Mouse (Mus musculus) heart, postnatal 0 days (tissue): ENCODE measurements at regions not wholly inside any gene's neighbourhood (a gene's known extent, or its start where the extent isn't known, plus 50 kb on each side); places are given as distances from the start of the nearest gene placed in this dataset.
"Not testable (repeated sequence)": the region's sequence is repeated elsewhere in the genome, so short reads cannot be mapped to it uniquely, and the experiment has no call there.

Experiments
- ATAC-seq: fragments of 200-750 bp; cut with Nextera tagmentation; 2 replicates; pipeline ENCODE4 v1.8.0; 2017; ENCODE audit warnings: low read depth, moderate number of reproducible peaks, moderate library complexity; ENCODE audit not compliant: insufficient read depth
- DNase-seq: peaks from one replicate; pipeline ENCODE4 v3.0.0-alpha.2; 2016; ENCODE audit warnings: low spot score
- H3K27ac ChIP-seq: fragments of 300-500 bp; sonication (generic); 2 replicates; pipeline ENCODE4 v1.5.1; 2014; ENCODE audit warnings: low read depth, mild to moderate bottlenecking
- H3K27me3 ChIP-seq: fragments of 300-500 bp; sonication (generic); 2 replicates; pipeline ENCODE4 v1.6.1; 2014; ENCODE audit warnings: low read length, mixed read lengths; ENCODE audit not compliant: control insufficient read depth, insufficient read depth
- H3K36me3 ChIP-seq: fragments of 300-500 bp; sonication (generic); replicated peaks from 2 replicates; pipeline ENCODE4 v1.6.1; 2014; ENCODE audit warnings: low read length, mixed read lengths; ENCODE audit not compliant: control insufficient read depth, insufficient read depth
- H3K4me1 ChIP-seq: fragments of 300-500 bp; sonication (generic); 2 replicates; pipeline ENCODE4 v1.6.1; 2014; ENCODE audit warnings: antibody characterized with exemption; ENCODE audit not compliant: control insufficient read depth, insufficient read depth
- H3K4me2 ChIP-seq: fragments of 300-500 bp; sonication (generic); 2 replicates; pipeline ENCODE4 v1.6.1; 2014; ENCODE audit warnings: low read depth, mild to moderate bottlenecking, low read length, moderate library complexity
- H3K4me3 ChIP-seq: fragments of 300-500 bp; sonication (generic); 2 replicates; pipeline ENCODE4 v1.5.1; 2014; ENCODE audit warnings: low read depth, low read length
- H3K9ac ChIP-seq: fragments of 300-500 bp; sonication (generic); replicated peaks from 2 replicates; pipeline ENCODE4 v1.6.1; 2014; ENCODE audit warnings: low read depth, low read length, mixed read lengths
- H3K9me3 ChIP-seq: fragments of 300-500 bp; sonication (generic); replicated peaks from 2 replicates; pipeline ENCODE4 v1.6.1; 2016; ENCODE audit warnings: low read length; ENCODE audit not compliant: control insufficient read depth
- CTCF ChIP-seq: IDR thresholded peaks from 2 replicates; pipeline ENCODE4 v1.5.1; 2016; ENCODE audit warnings: antibody characterized with exemption, control low read depth, low read depth
- EP300 ChIP-seq: IDR thresholded peaks from 2 replicates; pipeline ENCODE4 v1.6.1; 2016; ENCODE audit warnings: antibody characterized with exemption, low read depth
- WGBS: fragments of 180-500 bp; shearing (Covaris S2); extraction: QIAGEN DNeasy Blood & Tissue Kit; methylation state at CpG from one replicate; pipeline ENCODE4 v1.1.7; 2014; 5-methylcytosine and 5-hydroxymethylcytosine counted together

DNA sequence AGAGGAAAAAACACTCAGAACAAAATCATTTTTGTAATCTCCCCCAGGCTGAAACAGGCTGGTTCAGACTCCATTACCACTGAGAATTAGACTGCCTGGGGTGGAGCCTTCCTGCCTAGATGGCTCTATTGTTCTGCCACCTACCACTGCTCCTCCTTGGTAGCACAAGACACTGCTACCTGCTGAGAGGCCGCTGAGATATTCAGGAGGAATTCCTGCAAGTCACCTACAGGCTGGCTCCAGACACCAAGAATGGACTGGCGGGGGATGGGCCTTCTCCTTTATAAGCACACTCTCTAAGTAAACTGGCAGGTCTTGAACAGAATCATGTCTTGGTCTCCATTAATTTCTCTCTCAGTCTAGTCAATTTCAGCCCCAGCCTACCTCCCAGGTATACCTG is 3289.4 kb downstream of the Gm37988 start:
- H3K4me3 ChIP-seq, result no peak overlapping the region
- TF ChIP-seq EP300 (no peak), CTCF (no peak)
- no peak overlapping the region for H3K9ac ChIP-seq
- H3K4me1 ChIP-seq, result no peaks in the 10 kb centered on the region
- DNase-seq, result no peak
- no peak for ATAC-seq
- no peak overlapping the region for H3K4me2 ChIP-seq
- H3K27ac ChIP-seq, result no peak overlapping the region
- WGBS, result 61% methylated on average over 2 of the region's 2 CpGs
- no peaks in the 10 kb centered on the region for H3K36me3 ChIP-seq
- H3K9me3 ChIP-seq, result no peaks in the 10 kb centered on the region
- no peaks in the 10 kb centered on the region for H3K27me3 ChIP-seq

GRCm38 (mm10) chr1:8123021-8123420 is 3290.9 kb upstream of the A830018L16Rik start:
- H3K27me3 ChIP-seq, H3K4me2 ChIP-seq, H3K9me3 ChIP-seq, H3K27ac ChIP-seq, ATAC-seq, H3K36me3 ChIP-seq, H3K9ac ChIP-seq, H3K4me1 ChIP-seq, H3K4me3 ChIP-seq: not testable (repeated sequence)
- WGBS, result 40% methylated on average over 8 of the region's 8 CpGs
- DNase-seq, result peak; percentile 33

GRCm38 (mm10) chr1:8134434-8135433 is 3279.2 kb upstream of the A830018L16Rik start:
- DNase-seq, H3K27ac ChIP-seq, H3K36me3 ChIP-seq, ATAC-seq, H3K4me2 ChIP-seq, H3K4me1 ChIP-seq, H3K9ac ChIP-seq, H3K4me3 ChIP-seq, H3K27me3 ChIP-seq, H3K9me3 ChIP-seq: not testable (repeated sequence)
- 52% methylated on average over 3 of the region's 3 CpGs for whole genome bisulfite sequencing

GRCm38 (mm10) chr1:8142583-8142982 is 3271.3 kb upstream of the A830018L16Rik start:
- 60% methylated on average over 4 of the region's 4 CpGs for WGBS
- no peaks in the 10 kb centered on the region for H3K36me3 ChIP-seq
- no peak overlapping the region for H3K27ac ChIP-seq
- TF ChIP-seq EP300 (no peak), CTCF (no peak)
- H3K9ac ChIP-seq, result no peak overlapping the region
- no peak for DNase-seq
- H3K4me1 ChIP-seq, result no peaks in the 10 kb centered on the region
- no peak overlapping the region for H3K4me3 ChIP-seq
- no peak for ATAC-seq
- no peak overlapping the region for H3K4me2 ChIP-seq
- no peaks in the 10 kb centered on the region for H3K27me3 ChIP-seq
- no peaks in the 10 kb centered on the region for H3K9me3 ChIP-seq

GRCm38 (mm10) chr1:8173196-8173595 is 3240.7 kb upstream of the A830018L16Rik start:
- Histone ChIP-seq H3K4me3 (no peak overlapping the region), H3K9ac (no peak overlapping the region), H3K4me1 (no peaks in the 10 kb centered on the region), H3K27me3 (no peaks in the 10 kb centered on the region), H3K27ac (no peak overlapping the region), H3K4me2 (no peak overlapping the region), H3K9me3 (no peaks in the 10 kb centered on the region), H3K36me3 (no peaks in the 10 kb centered on the region)
- no peak for DNase-seq
- TF ChIP-seq EP300 (no peak), CTCF (no peak)
- ATAC-seq, result no peak
